Mouse (Mus musculus) stomach, postnatal 0 days (tissue): ENCODE data around the gene Gm8127.
"Not testable (repeated sequence)": the region's sequence is repeated elsewhere in the genome, so short reads cannot be mapped to it uniquely, and the experiment has no call there.

Experiments used
- CTCF ChIP-seq: IDR thresholded peaks from 2 replicates; pipeline ENCODE4 v1.5.1; 2016; ENCODE audit warnings: antibody characterized with exemption, low read depth, mild to moderate bottlenecking, moderate library complexity
- EP300 ChIP-seq: optimal IDR thresholded peaks from 2 replicates; pipeline ENCODE3; 2016; ENCODE audit warnings: antibody characterized with exemption

DNA sequence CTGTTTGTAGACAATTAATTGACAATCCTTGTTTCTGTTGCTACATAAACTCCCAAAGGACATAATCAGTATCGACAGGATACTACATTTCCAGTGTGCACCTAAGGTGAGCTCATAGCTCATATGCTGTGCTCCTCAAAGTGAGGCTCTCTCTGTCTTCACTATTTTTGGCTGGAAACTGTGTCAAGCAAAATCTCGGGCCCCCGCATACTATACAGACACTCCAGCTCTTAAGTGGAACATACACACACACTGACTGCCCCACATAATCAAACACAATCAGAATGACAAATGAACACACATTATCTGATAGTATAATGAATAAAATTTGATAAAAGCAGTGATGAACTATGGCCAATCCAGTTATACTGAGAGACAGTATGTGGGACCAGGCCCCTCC is 15.0 kb downstream of the Gm8127 start:
- not testable (repeated sequence) for TF ChIP-seq CTCF, EP300
